Mouse (Mus musculus): ENCODE measurements around the gene Cd80.
A peak's percentile ranks its signal among the peaks of the same experiment; 100 is the strongest.
"Not testable (repeated sequence)": the region's sequence is repeated elsewhere in the genome, so short reads cannot be mapped to it uniquely, and the experiment has no call there.

Cd80 gene

GRCm38 (mm10) chr16:38472507-38472873, 17.1 kb downstream of the Cd80 start:
- DNase-seq (ENCODE audit: low read depth): no peak

DNA sequence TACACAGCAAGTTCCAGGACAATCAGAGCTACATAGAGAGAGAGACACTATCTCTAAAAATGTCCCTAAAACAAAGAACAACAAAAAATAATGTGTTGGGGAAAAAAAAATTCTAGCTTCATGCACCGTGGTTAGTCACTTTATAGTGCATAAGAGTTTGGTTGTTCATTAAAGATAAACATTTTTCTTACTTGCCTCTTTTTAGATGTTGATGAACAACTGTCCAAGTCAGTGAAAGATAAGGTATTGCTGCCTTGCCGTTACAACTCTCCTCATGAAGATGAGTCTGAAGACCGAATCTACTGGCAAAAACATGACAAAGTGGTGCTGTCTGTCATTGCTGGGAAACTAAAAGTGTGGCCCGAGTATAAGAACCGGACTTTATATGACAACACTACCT, 18.3 kb downstream of the Cd80 start:
- no peak for DNase-seq (ENCODE audit: low read depth)

- DNase-seq (ENCODE audit: low read depth): no peak
These were observed 19.4 kb downstream of the Cd80 start for GRCm38 (mm10) chr16:38474677-38475286.

- DNase-seq (ENCODE audit: low read depth): no peak
These were observed 20.4 kb downstream of the Cd80 start for GRCm38 (mm10) chr16:38475681-38476311.

DNA sequence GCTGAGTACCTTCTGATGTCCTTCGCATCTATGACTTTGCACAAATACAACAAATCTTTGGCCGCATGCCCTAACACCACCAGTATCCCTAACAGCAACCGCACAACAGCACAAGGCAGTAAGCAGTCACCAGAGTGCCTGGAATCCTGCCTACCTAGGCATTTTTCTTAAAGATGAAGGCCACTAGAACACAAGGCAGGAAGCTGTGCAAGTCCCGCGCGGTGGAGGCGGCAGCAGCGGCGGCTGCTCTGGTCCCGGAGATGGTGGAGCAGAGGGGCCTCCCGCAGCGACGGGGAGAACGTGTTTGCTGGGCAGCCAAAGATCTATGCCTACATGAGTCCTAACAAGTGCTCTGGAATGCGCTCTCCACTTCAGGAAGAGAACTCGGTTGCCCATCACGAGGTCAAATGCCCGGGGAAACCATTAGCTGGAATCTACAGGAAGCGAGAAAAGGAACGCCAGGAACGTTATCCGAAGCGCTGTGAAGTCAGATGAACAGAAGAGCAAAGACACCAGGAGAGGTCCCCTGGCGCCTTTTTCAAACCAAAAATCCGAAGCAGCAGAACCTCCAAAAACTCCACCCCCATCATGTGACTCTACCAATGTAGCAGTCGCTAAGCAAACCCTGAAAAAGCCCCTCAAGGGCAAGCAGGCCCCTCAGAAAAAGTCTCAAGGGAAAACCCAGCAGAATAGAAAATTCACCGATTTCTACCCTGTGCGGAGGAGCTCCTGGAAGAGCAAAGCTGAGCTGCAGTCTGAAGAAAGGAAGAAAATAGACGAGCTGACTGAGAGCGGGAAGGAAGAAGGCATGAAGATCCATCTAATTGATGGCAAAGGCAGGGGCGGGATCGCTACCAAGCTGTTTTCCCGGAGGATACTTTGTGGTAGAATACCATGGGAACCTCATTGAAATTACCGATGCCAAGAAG, 21.2 kb downstream of the Cd80 start:
- peak; percentile 56 for DNase-seq (ENCODE audit: low read depth)

GRCm38 (mm10) chr16:38477241-38477608, 21.9 kb downstream of the Cd80 start:
- not testable (repeated sequence) for DNase-seq (ENCODE audit: low read depth)

DNA sequence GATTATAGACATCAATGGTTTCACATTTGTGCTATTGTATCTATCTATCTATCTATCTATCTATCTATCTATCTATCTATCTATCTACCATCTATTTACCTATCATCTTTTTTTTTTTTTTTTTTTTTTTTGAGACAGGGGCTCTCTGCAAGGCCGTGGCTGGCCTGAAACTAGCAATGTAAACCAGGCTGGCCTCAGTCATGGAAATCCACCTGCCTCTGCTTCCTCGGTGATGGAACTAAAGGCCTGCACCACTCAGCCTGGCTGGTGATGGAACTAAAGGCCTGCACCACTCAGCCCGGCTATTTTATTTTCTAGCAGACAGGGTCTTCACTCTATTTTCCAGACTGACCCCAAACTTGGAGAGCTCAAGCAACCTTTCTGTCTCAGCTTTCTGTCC, 22.9 kb downstream of the Cd80 start:
- DNase-seq (ENCODE audit: low read depth): no peak

- DNase-seq (ENCODE audit: low read depth): no peak
These were observed 26.0 kb downstream of the Cd80 start for GRCm38 (mm10) chr16:38481327-38481726.

GRCm38 (mm10) chr16:38482780-38483562, 27.6 kb downstream of the Cd80 start:
- DNase-seq (ENCODE audit: low read depth): peak; percentile 67

- DNase-seq (ENCODE audit: low read depth): peak; percentile 38
These were observed 28.4 kb downstream of the Cd80 start for GRCm38 (mm10) chr16:38483582-38484309.

- DNase-seq (ENCODE audit: low read depth): no peak
These were observed 37.2 kb downstream of the Cd80 start for GRCm38 (mm10) chr16:38492551-38492950.

GRCm38 (mm10) chr16:38493890-38494289, 38.5 kb downstream of the Cd80 start:
- DNase-seq (ENCODE audit: low read depth): no peak

- no peak for DNase-seq (ENCODE audit: low read depth)
These were observed 41.3 kb downstream of the Cd80 start for GRCm38 (mm10) chr16:38496604-38497140.

DNA sequence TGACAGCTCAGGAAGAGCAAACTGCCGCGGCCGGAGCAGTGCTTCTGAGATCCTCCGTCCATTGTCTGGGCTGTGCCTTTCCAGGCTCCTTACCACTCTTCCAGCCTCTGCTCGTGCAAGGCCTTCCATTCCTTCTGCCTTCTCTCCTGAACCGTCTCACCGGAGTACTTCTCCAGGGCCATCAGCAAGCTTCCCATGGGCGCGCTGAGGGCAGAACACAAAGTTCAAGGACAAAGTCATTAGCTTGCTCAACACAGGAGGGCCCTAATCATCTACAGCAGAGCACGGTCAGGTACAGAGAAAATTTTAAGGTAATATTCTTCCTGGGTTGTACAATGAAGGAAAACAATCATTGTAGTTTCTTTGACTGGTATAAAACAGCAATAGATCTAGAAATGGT, 47.1 kb downstream of the Cd80 start:
- no peak for DNase-seq (ENCODE audit: low read depth)

GRCm38 (mm10) chr16:38503528-38503927, 48.2 kb downstream of the Cd80 start:
- no peak for DNase-seq (ENCODE audit: low read depth)

DNA sequence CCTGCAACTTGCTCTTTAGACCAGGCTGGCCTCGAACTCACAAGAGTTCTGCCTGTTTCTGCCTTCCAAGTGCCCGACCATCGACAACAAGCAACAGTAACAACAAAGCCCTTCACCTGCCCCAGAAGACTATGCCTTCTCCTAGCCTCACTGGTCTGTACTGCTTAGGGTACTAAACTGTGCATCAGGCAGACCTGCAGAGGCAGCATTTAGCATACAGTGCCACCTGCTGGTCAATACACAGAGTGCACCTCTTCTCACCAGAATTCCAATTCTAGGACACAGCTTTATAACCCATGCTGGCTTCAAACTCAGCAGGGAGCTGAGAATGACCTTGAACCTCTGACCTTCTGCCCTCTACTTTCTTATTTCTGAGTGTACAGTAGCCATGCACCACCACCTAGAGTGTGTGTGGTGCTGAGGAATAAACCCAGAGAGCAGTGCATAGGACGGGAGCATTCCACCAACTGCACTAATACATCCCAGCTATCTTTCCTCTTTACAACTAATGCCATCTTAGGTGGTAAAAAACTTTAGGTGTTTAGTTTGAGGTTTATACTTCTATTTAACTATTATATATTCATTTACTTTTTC, 50.8 kb downstream of the Cd80 start:
- peak; percentile 75 for DNase-seq (ENCODE audit: low read depth)

GRCm38 (mm10) chr16:38510846-38511245, 55.5 kb downstream of the Cd80 start:
- DNase-seq (ENCODE audit: low read depth): no peak

- DNase-seq (ENCODE audit: low read depth): no peak
These were observed 63.8 kb downstream of the Cd80 start for GRCm38 (mm10) chr16:38519140-38519539.

DNA sequence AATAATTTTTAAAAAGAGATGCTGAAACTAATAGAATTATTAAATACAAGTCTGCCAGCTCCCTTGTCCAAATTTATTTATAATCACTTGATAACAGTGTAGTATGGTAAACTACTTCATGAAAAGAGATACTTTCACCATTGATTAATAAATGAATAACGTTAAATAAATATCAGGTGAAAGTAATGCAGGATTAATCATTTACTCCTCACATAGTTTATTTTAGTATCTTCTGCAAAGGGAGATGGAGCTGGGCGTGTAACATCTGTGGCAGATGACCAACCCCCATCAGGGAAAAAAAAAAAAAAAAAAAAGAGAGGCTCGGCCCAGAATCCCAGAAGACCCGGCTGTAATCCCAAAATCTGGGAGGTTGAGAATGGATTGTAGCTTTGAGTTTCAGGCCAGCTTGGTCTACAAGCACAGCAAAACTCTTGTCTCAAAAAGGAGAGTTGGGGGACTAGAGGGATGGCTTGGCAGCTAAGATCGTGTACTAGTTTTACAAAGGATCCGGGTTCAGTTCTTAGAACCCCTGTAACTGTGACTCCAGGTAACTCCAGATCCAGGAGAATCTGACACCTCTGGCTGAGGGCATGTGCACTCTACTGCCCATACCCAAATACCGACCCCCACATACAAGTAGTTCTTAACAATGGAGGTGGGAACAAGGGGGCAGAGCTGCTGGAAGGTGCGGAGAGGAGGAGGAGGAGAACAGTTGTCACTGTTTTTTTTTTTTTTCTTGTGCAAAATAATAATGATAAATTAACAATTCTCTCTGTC, 66.0 kb downstream of the Cd80 start:
- peak; percentile 24 for DNase-seq (ENCODE audit: low read depth)
